Mouse (Mus musculus) thymus, postnatal 10 days (tissue): ENCODE results near the gene Prkd1.

ENCODE experiments used
- DNase-seq, 2 experiments: peaks; one replicate each; pipeline ENCODE4 v3.0.0; 2021; ENCODE audit warnings: low spot score in 2 of 2

Prkd1 gene

DNA sequence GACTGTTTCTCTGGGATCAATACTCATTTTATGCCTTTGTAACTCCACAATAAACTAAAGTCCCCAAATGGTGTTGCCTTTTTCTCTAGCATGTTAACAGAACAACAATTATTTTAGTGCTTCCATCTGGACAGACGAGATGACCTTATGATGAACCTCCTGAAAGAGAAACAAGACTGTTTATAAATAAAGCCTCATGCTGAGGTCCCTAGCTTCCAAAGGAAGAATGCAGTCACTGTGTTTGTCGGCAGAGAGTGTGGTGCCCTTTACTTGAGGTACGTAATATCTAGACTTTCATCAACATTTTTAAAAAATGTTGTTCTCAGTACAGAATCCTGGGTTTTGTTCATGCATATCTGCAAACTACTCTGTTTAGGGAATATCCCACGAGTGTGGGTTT lies 90.7 kb downstream of the Prkd1 start:
- no peak for DNase-seq

GRCm38 (mm10) chr12:50554214-50554613 lies 94.7 kb downstream of the Prkd1 start:
- no peak for DNase-seq

GRCm38 (mm10) chr12:50549860-50550555 lies 98.9 kb downstream of the Prkd1 start:
- DNase-seq: no peak

GRCm38 (mm10) chr12:50546394-50546793 lies 102.5 kb downstream of the Prkd1 start:
- no peak for DNase-seq

DNA sequence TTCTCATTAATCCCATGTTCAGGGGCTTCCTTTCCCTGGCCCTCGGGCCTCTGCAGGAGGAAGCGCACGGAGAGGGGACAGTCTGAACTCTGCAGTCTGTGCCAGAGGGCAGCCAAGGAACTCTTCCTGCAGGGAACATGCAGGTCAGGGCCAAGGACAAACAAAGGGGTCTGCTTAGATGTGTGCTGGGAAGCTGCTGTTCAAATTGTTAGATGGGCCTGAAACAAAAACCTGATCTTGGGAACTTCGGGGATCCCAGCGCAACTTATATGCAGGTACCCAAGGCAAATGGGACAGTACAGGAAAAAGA lies 103.3 kb downstream of the Prkd1 start:
- no peak for DNase-seq

DNA sequence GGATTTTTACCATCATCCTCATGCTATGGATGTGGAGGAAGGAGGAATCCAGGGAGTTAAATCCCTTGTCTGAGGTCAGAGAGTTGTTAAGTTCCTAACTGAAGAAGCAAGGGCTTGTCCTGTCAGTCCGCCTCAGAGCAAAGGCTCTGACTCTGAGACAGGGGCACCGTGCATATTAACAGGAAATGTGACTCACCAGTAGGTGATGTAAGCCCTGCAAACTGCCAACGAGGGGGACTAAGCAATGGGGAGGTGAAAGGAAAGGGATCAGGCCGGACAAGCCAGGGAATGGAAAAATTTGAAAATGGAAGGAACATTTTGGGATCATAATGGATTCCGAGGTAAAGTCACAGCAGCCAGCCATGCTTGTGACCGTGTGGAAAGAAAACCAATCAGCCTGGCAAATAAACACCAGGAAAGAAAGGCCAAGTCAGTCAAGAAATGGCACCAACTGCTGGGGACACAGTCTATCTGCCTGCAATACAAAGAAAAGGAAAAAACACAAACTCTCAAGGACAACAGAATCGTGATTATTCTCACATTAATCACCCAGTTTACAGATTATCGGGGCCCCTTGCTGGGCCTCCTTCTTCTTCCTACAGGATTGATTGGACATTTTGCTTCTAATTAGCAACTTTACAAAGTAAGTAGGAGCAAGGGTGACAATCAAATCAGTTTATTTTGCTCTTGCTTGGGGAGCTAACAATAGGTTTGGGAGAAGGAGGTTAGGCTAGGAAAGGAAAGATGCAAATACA lies 103.9 kb downstream of the Prkd1 start:
- no peak for DNase-seq

GRCm38 (mm10) chr12:50540793-50541192 lies 108.1 kb downstream of the Prkd1 start:
- no peak for DNase-seq

DNA sequence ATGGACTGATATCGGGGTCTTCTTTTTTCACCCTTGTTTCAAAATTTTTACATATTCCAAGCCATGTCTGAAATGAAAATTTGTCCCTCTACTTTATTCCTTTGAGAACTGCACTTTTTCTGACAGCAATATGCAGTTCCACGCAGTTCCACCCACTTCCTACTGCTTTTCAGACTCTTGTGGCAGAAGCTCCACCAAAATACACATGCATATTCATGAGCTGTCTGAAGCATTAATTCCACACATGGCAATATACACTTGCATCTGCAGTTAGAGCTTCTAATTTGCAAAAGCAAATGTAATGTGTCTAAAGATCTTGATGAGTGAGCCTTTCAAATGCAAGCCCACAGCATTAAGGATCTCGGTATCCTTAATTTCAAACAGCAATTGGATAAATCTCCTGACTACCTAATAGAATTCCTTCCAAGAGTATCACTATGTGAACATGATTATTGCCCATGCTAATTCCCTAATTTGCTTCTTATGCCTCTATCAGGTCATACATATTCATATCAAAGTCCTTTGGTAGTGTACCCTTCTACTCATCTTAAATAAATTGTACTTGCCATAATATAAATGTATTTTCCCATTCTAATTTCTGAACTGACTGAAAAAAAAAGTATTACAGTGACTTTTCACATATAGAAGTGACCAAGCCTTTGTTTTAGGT lies 110.5 kb downstream of the Prkd1 start:
- DNase-seq: no peak

GRCm38 (mm10) chr12:50537761-50538160 lies 111.1 kb downstream of the Prkd1 start:
- DNase-seq: no peak

DNA sequence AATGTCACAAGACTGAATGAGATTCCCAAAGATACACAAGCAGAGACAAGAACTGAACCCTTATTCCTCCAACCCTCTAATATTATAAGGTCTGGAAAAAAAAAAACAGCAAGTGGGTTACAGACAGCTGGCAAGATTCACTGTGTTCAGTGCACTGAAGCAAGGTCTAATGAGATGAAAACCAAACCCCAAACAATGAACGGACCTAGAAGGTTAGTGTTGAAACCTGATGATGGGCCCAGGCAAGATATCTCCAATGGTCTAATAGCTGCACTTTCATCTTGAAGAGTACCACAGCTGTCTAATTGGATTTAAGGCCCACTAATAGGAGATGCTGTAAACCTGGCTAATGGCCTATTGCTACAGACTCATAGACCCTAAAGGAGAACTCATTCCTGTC lies 111.9 kb downstream of the Prkd1 start:
- DNase-seq: no peak

- no peak for DNase-seq
Measured at GRCm38 (mm10) chr12:50528633-50529032, 120.3 kb downstream of the Prkd1 start.

GRCm38 (mm10) chr12:50524061-50524460 lies 124.8 kb downstream of the Prkd1 start:
- no peak for DNase-seq

GRCm38 (mm10) chr12:50514526-50514925 lies 134.4 kb downstream of the Prkd1 start:
- no peak for DNase-seq

GRCm38 (mm10) chr12:50511486-50512225 lies 137.2 kb downstream of the Prkd1 start:
- no peak for DNase-seq

GRCm38 (mm10) chr12:50508762-50509161 lies 140.1 kb downstream of the Prkd1 start:
- no peak for DNase-seq

GRCm38 (mm10) chr12:50499796-50500504 lies 148.9 kb downstream of the Prkd1 start:
- no peak for DNase-seq

DNA sequence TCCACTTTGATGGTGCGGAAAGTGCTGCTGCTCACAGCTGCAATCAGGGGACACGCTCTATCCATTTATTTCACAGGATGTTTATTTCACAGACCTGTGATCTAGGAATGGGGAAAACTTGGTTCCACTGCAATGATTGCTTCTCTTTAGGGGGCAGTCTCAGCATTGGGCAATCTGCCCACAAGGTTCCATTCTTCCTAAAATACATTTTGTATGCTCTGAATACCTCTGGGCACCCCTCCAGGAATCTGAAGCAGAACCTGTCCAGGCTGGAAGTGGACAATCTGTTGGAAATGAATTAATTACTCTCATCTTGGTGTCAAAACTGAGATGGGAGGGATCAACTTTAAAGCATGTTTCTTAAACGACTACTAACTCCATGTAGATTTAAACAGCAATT lies 152.9 kb downstream of the Prkd1 start:
- DNase-seq: no peak

GRCm38 (mm10) chr12:50479784-50480183 lies 169.1 kb downstream of the Prkd1 start:
- no peak for DNase-seq

- DNase-seq: no peak
Measured at GRCm38 (mm10) chr12:50457151-50457550, 191.7 kb downstream of the Prkd1 start.

- no peak for DNase-seq
Measured at GRCm38 (mm10) chr12:50451761-50452160, 197.1 kb downstream of the Prkd1 start.

DNA sequence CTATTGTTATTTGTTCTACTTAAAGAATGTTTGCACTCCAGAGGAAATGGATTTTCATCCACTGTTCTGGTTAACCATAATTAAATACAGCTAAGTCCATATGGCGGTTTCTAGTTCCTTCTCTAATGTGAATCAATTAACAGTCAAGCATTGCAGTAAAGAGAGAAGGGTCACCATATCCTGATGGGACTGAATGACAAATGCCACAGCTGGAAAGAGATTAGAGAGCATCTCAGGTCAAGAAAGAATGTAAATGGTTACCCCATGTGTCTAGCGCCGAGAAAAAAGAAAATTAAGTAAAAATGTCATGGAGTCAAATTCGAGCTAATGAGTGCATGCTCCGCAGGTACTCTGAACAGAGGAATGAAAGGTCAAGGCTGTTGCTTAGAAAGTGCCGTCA lies 212.2 kb downstream of the Prkd1 start:
- DNase-seq: no peak
